Mouse (Mus musculus): ENCODE results near the gene Vmn1r81. TPM values are rescaled to one million over a fixed set of nuclear protein-coding genes. Genes with fewer than 3 reads are reported as not detected.

Vmn1r81 gene
- not detected in 2 replicates for polyA plus RNA-seq (2015; fragmentation: Nextera tagmentation; extraction: Ambion mirVana)

DNA sequence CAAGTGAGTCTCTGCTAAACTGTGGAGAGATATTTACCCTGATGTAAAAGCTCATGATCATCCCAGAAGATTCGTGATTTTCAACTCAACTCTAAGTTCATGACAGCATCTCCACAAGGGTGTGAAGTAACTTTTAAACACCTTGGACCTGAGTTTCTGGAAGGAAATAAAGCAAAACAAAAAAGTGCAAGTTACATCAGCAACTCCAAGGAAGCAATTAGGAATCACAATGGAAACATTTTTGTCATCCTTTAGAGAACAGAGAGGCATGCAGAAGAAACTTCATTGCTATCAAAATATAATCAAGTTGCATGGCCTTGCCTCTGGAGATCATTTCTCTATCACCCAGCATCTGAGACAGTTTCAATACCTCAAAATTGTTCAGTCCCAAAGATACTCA, at the start of gene Vmn1r81:
Vmn1r81 (minus strand) TSS at position 101 of the 400 bp plus-strand sequence.

DNA sequence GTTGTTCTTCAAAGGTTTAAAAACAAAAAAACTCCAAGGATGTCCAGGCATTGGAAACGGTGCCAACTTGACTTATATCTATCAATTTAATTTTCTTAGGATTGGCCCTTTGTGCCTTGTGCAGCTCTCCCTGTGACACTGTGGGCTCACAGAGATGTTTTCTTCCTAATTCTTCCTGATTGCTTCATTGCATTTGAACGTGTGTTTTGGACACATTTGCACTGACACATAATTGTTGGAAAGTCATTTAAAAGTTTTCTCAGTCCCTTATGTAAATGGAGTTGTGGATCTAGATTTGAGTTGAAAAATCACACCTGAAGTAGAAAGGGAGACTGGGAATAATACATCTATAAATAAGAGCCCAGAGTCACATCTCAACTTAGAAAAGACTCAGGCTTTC, 32.1 kb upstream of the Vmn1r81 start, which contains the start of gene Vmn1r82:
Vmn1r82 (plus strand) TSS at position 301 of the 400 bp plus-strand sequence.

Other genes starting within 250 kb of the Vmn1r81 start
- not detected in 2 replicates for gene Vmn1r77, start 231.5 kb downstream of the Vmn1r81 start, polyA plus RNA-seq (2015; fragmentation: Nextera tagmentation; extraction: Ambion mirVana)
- not detected in 2 replicates for gene Vmn1r78, start 118.0 kb downstream of the Vmn1r81 start, polyA plus RNA-seq (2015; fragmentation: Nextera tagmentation; extraction: Ambion mirVana)
- not detected in 2 replicates for gene Vmn1r79, start 97.0 kb downstream of the Vmn1r81 start, polyA plus RNA-seq (2015; fragmentation: Nextera tagmentation; extraction: Ambion mirVana)
- gene Vmn1r80, start 79.0 kb downstream of the Vmn1r81 start, polyA plus RNA-seq (2015; fragmentation: Nextera tagmentation; extraction: Ambion mirVana): not detected in 2 replicates
- gene Vmn1r82, start 32.2 kb upstream of the Vmn1r81 start, polyA plus RNA-seq (2015; fragmentation: Nextera tagmentation; extraction: Ambion mirVana): not detected in 2 replicates
- not detected in 2 replicates for gene Vmn1r83, start 61.2 kb upstream of the Vmn1r81 start, polyA plus RNA-seq (2015; fragmentation: Nextera tagmentation; extraction: Ambion mirVana)
- gene Vmn1r84, start 101.0 kb upstream of the Vmn1r81 start, polyA plus RNA-seq (2015; fragmentation: Nextera tagmentation; extraction: Ambion mirVana): not detected in 2 replicates
- gene Zfp551, start 154.5 kb upstream of the Vmn1r81 start, polyA plus RNA-seq (2015; fragmentation: Nextera tagmentation; extraction: Ambion mirVana): 0.89 and 1.2 TPM in 2 replicates
- 3.4 and 4.8 TPM in 2 replicates for gene Zfp606, start 210.0 kb upstream of the Vmn1r81 start, polyA plus RNA-seq (2015; fragmentation: Nextera tagmentation; extraction: Ambion mirVana)
- gene 2900092C05Rik, start 244.2 kb upstream of the Vmn1r81 start, polyA plus RNA-seq (2015; fragmentation: Nextera tagmentation; extraction: Ambion mirVana): not detected in 2 replicates

Data from spleen, postnatal 0 days (tissue).